Mouse (Mus musculus) forebrain, embryonic 11.5 days (tissue): Measurements from ENCODE around the gene Islr. TPM values are rescaled to one million over a fixed set of nuclear protein-coding genes. Genes with fewer than 3 reads are reported as not detected.

Experiments
- ATAC-seq: fragments of 200-750 bp; cut with Nextera tagmentation; replicated peaks from 2 replicates; pipeline ENCODE4 v1.8.0; 2017; ENCODE audit warnings: moderate TSS enrichment; ENCODE audit not compliant: low FRiP score
- DNase-seq: peaks from one replicate; pipeline ENCODE4 v3.0.0-alpha.2; 2017; ENCODE audit warnings: low spot score
- H3K27ac ChIP-seq: fragments of 300-500 bp; sonication (generic); 2 replicates; pipeline ENCODE4 v1.5.1; 2014; ENCODE audit warnings: low read depth, low read length
- H3K27me3 ChIP-seq: fragments of 300-500 bp; sonication (generic); 2 replicates; pipeline ENCODE4 v1.6.1; 2014; ENCODE audit warnings: mild to moderate bottlenecking, low read length, mixed read lengths; ENCODE audit not compliant: control insufficient read depth, insufficient read depth
- H3K36me3 ChIP-seq: fragments of 300-500 bp; sonication (generic); 2 replicates; pipeline ENCODE4 v1.6.1; 2014; ENCODE audit warnings: mild to moderate bottlenecking, low read length, moderate library complexity, mixed read lengths; ENCODE audit not compliant: control insufficient read depth, insufficient read depth
- H3K4me1 ChIP-seq: fragments of 300-500 bp; sonication (generic); replicated peaks from 2 replicates; pipeline ENCODE4 v1.6.1; 2014; ENCODE audit warnings: low read length, mixed read lengths; ENCODE audit not compliant: control insufficient read depth, insufficient read depth
- H3K4me2 ChIP-seq: fragments of 300-500 bp; sonication (generic); 2 replicates; pipeline ENCODE4 v1.6.1; 2014; ENCODE audit warnings: low read depth, mild to moderate bottlenecking, low read length, moderate library complexity, mixed read lengths; ENCODE audit not compliant: severe bottlenecking
- H3K4me3 ChIP-seq: fragments of 300-500 bp; sonication (generic); 2 replicates; pipeline ENCODE4 v1.5.1; 2014; ENCODE audit warnings: low read depth, low read length
- H3K9ac ChIP-seq: fragments of 300-500 bp; sonication (generic); 2 replicates; pipeline ENCODE4 v1.6.1; 2014; ENCODE audit warnings: low read length
- H3K9me3 ChIP-seq: fragments of 300-500 bp; sonication (generic); 2 replicates; pipeline ENCODE4 v1.6.1; 2016; ENCODE audit warnings: low read length, mixed read lengths; ENCODE audit not compliant: control insufficient read depth
- WGBS: fragments of 180-500 bp; shearing (Covaris S2); extraction: QIAGEN DNeasy Blood & Tissue Kit; methylation state at CpG from one replicate; pipeline ENCODE4 v1.1.7; 2014; 5-methylcytosine and 5-hydroxymethylcytosine counted together
- polyA plus RNA-seq: library from polyadenylated mRNA; unstranded; fragments of >200 nt; fragmentation: Nextera tagmentation; extraction: Ambion mirVana; gene quantifications from 2 replicates; pipeline ENCODE4 v1.2.1, GENCODE M21; 2014

The Islr gene
- polyA plus RNA-seq, 1 experiment from 2014 or later = 9.4 TPM

DNA sequence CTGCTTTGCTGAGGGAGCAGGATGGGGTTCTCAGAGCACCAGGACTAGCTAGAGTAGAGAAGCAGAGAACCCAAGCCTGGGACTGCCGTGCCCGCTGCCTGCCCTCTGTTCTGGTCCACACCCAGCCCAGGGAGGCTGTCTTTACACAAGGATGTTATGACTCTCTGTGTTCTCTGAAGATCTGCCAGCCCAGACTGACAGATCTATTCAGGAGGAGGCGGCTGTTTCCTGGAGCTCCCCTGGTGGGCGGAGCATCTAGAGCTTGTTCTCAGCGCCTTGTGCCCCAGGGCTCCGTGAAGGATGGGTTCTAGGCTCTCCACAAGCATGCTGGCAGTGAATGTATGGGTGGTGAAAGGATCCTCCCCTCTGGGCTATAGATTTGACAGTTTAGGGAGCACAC is 64.2 kb downstream of the Islr start:
- Histone ChIP-seq H3K9ac (no peak overlapping the region), H3K27me3 (no peaks in the 10 kb centered on the region), H3K9me3 (no peaks in the 10 kb centered on the region), H3K36me3 (no peaks in the 10 kb centered on the region), H3K4me1 (peaks cover 15% of the 10 kb centered on the region; the same call in 1 of the 2 replicates), H3K4me2 (no peak overlapping the region), H3K27ac (no peak overlapping the region), H3K4me3 (no peak overlapping the region)
- no peak for DNase-seq
- 53% methylated on average over 6 of the region's 6 CpGs for WGBS
- ATAC-seq = no peak

DNA sequence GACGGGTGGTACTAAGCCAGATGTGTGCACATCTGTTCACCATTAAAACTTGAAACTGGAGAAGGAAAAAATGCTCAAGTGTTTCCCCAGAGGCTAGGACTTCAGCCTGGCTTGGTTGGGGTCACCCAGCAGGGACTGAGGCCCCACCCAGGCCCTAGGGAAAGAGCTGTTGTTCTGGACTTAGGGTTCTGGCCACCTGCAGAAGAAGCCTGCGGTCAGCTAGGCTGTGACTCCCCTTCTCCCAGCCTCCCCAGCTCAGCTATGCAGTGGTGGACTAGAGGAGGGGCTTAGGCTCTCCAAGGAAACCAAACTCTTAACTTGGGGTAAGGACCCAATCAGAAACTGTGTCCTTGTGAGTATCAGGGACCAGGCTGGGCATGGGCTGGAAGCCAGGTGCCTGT is 68.2 kb downstream of the Islr start:
- Histone ChIP-seq H3K9me3 (no peaks in the 10 kb centered on the region), H3K27me3 (no peaks in the 10 kb centered on the region), H3K4me2 (no peak overlapping the region), H3K9ac (no peak overlapping the region), H3K4me3 (no peak overlapping the region), H3K36me3 (no peaks in the 10 kb centered on the region), H3K27ac (no peak overlapping the region), H3K4me1 (peaks cover 22% of the 10 kb centered on the region)
- ATAC-seq (no peak), DNase-seq (no peak)
- WGBS = 43% methylated on average over 2 of the region's 2 CpGs

DNA sequence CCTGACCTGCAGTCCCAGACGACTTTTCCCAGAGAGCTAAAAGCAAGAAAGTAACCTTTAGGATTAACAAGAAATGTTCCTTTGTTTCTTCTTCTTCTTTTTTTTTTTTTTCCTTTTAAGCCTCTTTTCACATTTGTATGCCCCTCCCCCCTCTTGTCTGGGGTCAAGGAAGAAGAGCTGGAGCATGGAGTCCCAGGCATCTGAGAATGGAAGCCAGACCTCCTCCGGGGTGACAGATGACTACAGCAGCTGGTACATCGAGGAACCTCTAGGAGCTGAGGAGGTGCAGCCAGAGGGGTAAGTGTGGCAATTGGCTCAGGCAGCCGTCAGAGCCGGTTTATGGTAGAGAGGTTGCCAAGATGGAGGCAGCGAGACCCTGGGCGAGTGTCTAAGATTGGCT is 69.2 kb downstream of the Islr start:
- no peak overlapping the region for H3K9ac ChIP-seq
- H3K4me3 ChIP-seq = no peak overlapping the region
- H3K27me3 ChIP-seq = no peaks in the 10 kb centered on the region; the same call in 1 of the 2 replicates
- H3K36me3 ChIP-seq = no peaks in the 10 kb centered on the region
- WGBS = 46% methylated on average over 7 of the region's 7 CpGs
- H3K4me2 ChIP-seq = no peak overlapping the region
- peaks cover 19% of the 10 kb centered on the region for H3K4me1 ChIP-seq
- DNase-seq = no peak
- no peak overlapping the region for H3K27ac ChIP-seq
- ATAC-seq = no peak
- no peaks in the 10 kb centered on the region for H3K9me3 ChIP-seq

DNA sequence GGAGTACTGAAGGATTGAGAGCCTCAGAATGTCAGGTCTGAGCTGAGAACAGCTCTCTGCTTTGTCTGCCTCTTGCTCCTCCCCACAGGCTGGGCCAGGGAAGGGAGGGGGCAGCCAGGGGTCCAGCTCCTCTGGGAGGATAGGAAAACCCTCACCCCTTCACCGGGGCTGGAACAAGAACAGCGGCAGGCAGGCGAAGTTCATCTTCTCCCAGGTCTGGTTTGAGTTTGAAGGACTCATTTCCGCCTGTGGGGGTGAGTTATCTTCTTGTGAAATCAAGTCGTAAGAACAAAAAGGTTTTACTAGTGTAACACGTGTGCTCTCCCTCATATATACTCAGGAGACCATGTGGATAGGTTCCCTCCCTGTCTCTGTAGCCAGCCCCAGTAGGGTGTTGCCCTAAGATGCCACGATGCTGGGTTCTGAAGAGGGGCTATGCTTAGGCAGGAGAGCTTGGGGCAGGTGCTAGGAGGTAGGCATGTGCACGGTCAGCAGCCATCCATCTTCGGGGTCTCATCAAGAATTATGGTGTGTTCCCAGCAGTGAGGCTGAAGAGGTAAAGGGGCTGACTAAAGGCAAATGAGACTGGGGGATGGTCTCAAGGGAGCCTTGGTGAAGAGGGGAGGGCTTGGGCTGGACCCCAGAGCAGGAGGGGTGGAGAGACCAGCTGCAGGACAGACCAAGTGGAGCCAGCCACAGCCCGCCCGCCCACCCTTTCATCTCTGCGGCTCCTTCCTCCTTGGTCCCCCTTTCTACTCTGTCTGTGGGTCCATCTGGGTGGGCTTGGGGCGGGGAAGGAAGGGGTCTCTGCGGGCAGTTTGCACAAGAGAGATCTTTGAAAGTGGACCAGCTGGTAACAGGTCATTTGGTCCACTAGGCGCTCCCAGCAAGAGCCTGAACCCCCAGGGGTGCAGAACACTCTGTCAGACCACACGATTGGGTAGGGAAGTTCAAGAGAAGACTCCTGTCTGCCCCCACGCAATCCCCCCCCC is 69.9 kb downstream of the Islr start:
- Histone ChIP-seq H3K27me3 (no peaks in the 10 kb centered on the region; the same call in 1 of the 2 replicates), H3K9me3 (no peaks in the 10 kb centered on the region), H3K9ac (peak overlapping the region; percentile 39; the same call in 1 of the 2 replicates), H3K4me3 (no peak overlapping the region), H3K4me1 (peaks cover 18% of the 10 kb centered on the region), H3K27ac (peak overlapping the region; percentile 41), H3K36me3 (no peaks in the 10 kb centered on the region), H3K4me2 (peak overlapping the region; percentile 26; the same call in 1 of the 2 replicates)
- DNase-seq (peak; percentile 74), ATAC-seq (peak; percentile 64)
- WGBS = 15% methylated on average over 16 of the region's 17 CpGs

DNA sequence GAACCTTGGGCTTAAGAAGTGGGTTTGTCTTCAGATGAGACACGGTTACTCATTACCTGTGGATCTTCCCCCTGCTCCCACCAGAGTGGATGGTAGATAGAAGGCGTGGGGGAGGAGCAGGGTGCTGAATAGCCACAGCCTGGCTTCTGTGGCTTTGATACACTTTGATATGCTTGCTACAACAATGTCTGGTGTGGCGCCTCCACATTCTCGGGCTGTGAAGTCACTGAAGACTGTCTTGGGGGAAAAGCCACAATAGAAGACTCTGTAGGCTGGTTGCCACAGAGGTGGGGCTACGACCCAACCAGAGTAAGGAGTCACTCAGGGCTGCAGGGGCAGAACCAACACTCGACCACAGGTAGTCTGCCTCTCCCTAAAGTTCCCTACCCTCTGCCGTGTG is 72.4 kb downstream of the Islr start:
- WGBS = 80% methylated on average over 7 of the region's 7 CpGs
- Histone ChIP-seq H3K9ac (no peak overlapping the region), H3K27ac (no peak overlapping the region), H3K4me1 (peaks cover 26% of the 10 kb centered on the region), H3K4me2 (no peak overlapping the region), H3K9me3 (no peaks in the 10 kb centered on the region), H3K4me3 (no peak overlapping the region), H3K36me3 (no peaks in the 10 kb centered on the region), H3K27me3 (no peaks in the 10 kb centered on the region; the same call in 1 of the 2 replicates)
- DNase-seq (no peak), ATAC-seq (no peak)

DNA sequence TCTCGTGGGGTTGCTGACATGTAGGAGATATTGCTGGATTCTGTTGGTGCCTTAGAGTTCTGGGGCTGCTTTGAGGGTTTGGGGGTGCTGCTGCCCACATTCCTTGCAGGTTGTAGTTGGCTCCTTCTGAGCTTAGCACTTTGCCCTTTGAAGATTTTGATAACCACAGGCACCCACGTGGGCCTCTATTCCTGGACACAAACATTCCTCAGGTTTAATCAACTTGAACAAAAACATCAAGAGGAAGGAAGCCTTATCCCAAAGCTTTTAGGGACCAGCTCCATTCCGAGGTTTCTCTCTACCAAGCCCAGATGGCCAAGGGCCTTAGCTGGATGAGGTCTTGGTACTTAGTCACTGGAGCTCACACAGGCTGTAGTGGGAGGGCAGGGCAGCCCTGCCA is 73.2 kb downstream of the Islr start:
- WGBS = 33% methylated on average over 3 of the region's 3 CpGs
- no peak overlapping the region for H3K27ac ChIP-seq
- no peak for ATAC-seq
- H3K36me3 ChIP-seq = no peaks in the 10 kb centered on the region
- no peaks in the 10 kb centered on the region; the same call in 1 of the 2 replicates for H3K27me3 ChIP-seq
- H3K9me3 ChIP-seq = no peaks in the 10 kb centered on the region
- no peak for DNase-seq
- peaks cover 27% of the 10 kb centered on the region for H3K4me1 ChIP-seq
- H3K9ac ChIP-seq = no peak overlapping the region
- no peak overlapping the region for H3K4me3 ChIP-seq
- no peak overlapping the region for H3K4me2 ChIP-seq

DNA sequence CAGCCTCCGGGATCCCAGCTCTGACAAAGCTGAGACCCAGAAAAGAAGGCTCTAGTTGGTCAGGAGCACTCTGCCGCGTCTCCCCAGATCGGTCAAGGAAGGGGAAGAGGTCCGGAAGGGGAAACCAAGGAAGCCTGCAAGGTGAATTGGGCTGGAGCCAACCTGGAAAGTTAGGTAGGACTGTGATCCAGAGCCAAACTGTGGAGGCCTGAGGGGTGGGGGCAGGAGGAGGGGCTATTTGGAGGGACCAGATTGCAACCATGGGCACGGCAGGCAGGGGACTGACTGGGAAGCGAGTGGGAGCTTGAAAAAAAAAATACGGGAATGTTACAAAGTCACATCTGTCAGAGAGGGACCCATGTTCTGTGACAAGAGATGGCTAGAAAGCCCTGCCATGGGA is 74.6 kb downstream of the Islr start:
- 0 out of 2 replicates have a peak overlapping the region, but pooled peaks have one; percentile 8 for H3K27ac ChIP-seq
- H3K9me3 ChIP-seq = no peaks in the 10 kb centered on the region
- H3K4me3 ChIP-seq = no peak overlapping the region
- 19% methylated on average over 8 of the region's 8 CpGs for WGBS
- peaks cover 28% of the 10 kb centered on the region for H3K4me1 ChIP-seq
- no peaks in the 10 kb centered on the region; the same call in 1 of the 2 replicates for H3K27me3 ChIP-seq
- H3K4me2 ChIP-seq = peak overlapping the region; percentile 18
- ATAC-seq (no peak), DNase-seq (no peak)
- peak overlapping the region; percentile 49 for H3K9ac ChIP-seq
- H3K36me3 ChIP-seq = no peaks in the 10 kb centered on the region

DNA sequence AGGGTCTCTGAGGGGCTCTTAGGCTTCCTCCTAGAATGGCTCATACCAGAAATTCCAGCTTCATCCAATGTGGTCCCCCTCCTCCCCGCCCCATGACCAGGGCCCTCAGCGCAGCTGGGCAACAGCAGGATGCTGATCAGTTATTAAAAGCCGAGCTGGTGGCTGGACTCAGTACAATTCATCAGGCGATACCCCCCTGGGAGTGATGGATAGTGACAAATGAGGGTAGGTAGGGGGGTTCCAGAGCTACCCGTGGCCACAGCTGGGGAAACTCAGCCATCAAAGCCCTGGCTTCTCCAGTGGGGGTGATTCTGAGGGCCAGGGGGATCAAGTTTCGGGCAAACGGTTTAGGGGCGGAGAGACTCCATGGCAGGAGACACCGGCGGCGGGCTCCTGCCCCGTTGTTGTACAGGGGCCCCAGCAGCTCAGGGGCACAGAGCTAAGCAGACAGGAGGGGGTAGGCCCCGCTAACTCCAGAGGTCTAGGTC is 75.1 kb downstream of the Islr start:
- DNase-seq (no peak), ATAC-seq (peak; percentile 12; the same call in 1 of the 2 replicates)
- Histone ChIP-seq H3K9me3 (no peaks in the 10 kb centered on the region), H3K4me3 (no peak overlapping the region), H3K9ac (peak overlapping the region; percentile 49), H3K27me3 (no peaks in the 10 kb centered on the region; the same call in 1 of the 2 replicates), H3K4me1 (peaks cover 23% of the 10 kb centered on the region), H3K27ac (peak overlapping the region; percentile 41; the same call in 1 of the 2 replicates), H3K36me3 (no peaks in the 10 kb centered on the region), H3K4me2 (peak overlapping the region; percentile 18)
- WGBS = 2% methylated on average over 13 of the region's 13 CpGs
